Mouse (Mus musculus) cortical plate, adult 2 months (tissue): ENCODE measurements around the gene Ubl7. TPM values are rescaled to one million over a fixed set of nuclear protein-coding genes. Genes with fewer than 3 reads are reported as not detected.

Source experiments
- H3K27ac ChIP-seq: fragments of 200-500 bp; 2 replicates; pipeline ENCODE4 v1.5.1; 2012; ENCODE audit warnings: low read length, control low read depth, inconsistent platforms; ENCODE audit not compliant: insufficient read depth
- H3K4me1 ChIP-seq: fragments of 200-500 bp; 2 replicates; pipeline ENCODE4 v1.6.1; 2011; ENCODE audit warnings: low read length; ENCODE audit not compliant: control insufficient read depth, insufficient read depth
- H3K4me3 ChIP-seq: fragments of 200-500 bp; 2 replicates; pipeline ENCODE4 v1.5.1; 2011; ENCODE audit warnings: mild to moderate bottlenecking, low read length, control low read depth; ENCODE audit not compliant: insufficient read depth
- CTCF ChIP-seq: fragments of 200-500 bp; IDR thresholded peaks from 2 replicates; pipeline ENCODE4 v1.5.1; 2011; ENCODE audit warnings: mild to moderate bottlenecking, control low read depth, low read length; ENCODE audit not compliant: insufficient read depth; ENCODE audit errors: extremely low read depth
- POLR2A ChIP-seq: fragments of 200-500 bp; IDR thresholded peaks from 2 replicates; pipeline ENCODE4 v1.6.1; 2011; ENCODE audit warnings: mild to moderate bottlenecking, low read length, control low read depth; ENCODE audit not compliant: insufficient read depth; ENCODE audit errors: extremely low read depth
- polyA plus RNA-seq: library from polyadenylated mRNA; depleted of rRNA; stranded (reverse); fragments of >200 nt; gene quantifications from 2 replicates; pipeline ENCODE4 v1.2.3, GENCODE M21; 2012

Gene Ubl7
- polyA plus RNA-seq, 1 experiment: 144 TPM

- peaks cover 12% of the 10 kb centered on the region for H3K4me1 ChIP-seq
- no peak for TF ChIP-seq POLR2A
- TF ChIP-seq CTCF: no peak
- peak overlapping the region; percentile 49; the same call in 1 of the 2 replicates for H3K27ac ChIP-seq
- no peak overlapping the region; the same call in 1 of the 2 replicates for H3K4me3 ChIP-seq
Measured at GRCm38 (mm10) chr9:57938225-57939055, 27.7 kb downstream of the Ubl7 start.

DNA sequence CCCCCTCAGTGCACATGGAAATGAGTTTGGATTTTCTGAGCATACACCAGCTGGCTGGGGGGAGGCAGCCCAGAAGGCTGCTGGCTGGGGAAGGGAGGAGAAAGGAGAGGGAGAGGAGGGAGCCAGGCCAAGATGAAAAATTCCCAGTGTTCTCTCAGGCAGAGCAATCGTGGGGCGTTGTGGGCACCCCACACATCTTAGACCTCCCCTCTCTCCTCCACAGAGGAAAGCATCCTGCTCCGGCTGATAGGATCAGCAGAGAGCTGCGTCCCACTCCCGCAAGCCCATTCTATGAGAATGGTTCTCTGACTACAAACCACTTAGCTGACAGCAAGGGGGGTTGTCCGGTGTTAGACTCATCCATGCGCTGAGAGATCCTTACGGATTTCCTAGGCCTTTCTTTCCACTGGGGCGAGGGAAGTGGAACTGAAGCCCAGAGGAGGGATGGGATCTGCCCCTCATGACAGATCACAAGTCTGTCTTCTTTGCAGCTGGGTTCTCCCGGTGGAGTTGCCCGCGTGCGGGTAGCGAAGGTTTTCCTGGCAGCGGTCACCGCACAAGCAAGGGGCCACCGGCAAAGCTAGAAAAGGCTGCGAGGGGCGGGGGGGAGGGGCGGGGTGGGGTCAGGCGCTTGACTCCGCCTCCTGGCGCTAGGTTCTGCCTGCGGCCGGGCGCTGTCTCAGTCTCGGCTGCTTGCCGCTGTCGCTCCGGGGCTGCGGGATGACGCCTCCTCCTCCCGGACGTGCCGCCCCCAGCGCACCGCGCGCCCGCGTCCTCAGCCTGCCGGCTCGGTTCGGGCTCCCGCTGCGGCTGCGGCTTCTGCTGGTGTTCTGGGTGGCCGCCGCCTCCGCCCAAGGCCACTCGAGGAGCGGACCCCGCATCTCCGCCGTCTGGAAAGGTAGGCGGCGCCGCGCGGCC lies 28.9 kb downstream of the Ubl7 start, which contains the start of gene Sema7a:
Gene Sema7a (plus strand): TSS at position 682 of the 918 bp plus-strand sequence.
- peak; percentile 93 for TF ChIP-seq POLR2A
- no peak for TF ChIP-seq CTCF
- Histone ChIP-seq H3K27ac (peak within 1 kb of the TSS; percentile 98), H3K4me3 (peak within 1 kb of the TSS; percentile 98), H3K4me1 (peaks cover 12% of the 10 kb centered on the region)

- TF ChIP-seq POLR2A (no peak), CTCF (no peak)
- Histone ChIP-seq H3K4me1 (peaks cover 16% of the 10 kb centered on the region), H3K4me3 (peak overlapping the region; percentile 98), H3K27ac (peak overlapping the region; percentile 98)
Measured at GRCm38 (mm10) chr9:57940349-57940794, 29.6 kb downstream of the Ubl7 start.

GRCm38 (mm10) chr9:57940861-57941638 lies 30.3 kb downstream of the Ubl7 start:
- peak overlapping the region; percentile 98 for H3K4me3 ChIP-seq
- TF ChIP-seq CTCF: no peak
- TF ChIP-seq POLR2A: peak; percentile 44; the same call in 1 of the 2 replicates
- H3K27ac ChIP-seq: peak overlapping the region; percentile 82; the same call in 1 of the 2 replicates
- peaks cover 16% of the 10 kb centered on the region for H3K4me1 ChIP-seq

GRCm38 (mm10) chr9:57942039-57942438 lies 31.3 kb downstream of the Ubl7 start:
- peak overlapping the region; percentile 98 for H3K4me3 ChIP-seq
- H3K27ac ChIP-seq: peak overlapping the region; percentile 82
- TF ChIP-seq CTCF (no peak), POLR2A (no peak)
- peaks cover 23% of the 10 kb centered on the region for H3K4me1 ChIP-seq

GRCm38 (mm10) chr9:57943067-57943466 lies 32.3 kb downstream of the Ubl7 start:
- TF ChIP-seq POLR2A (no peak), CTCF (no peak)
- Histone ChIP-seq H3K4me1 (peaks cover 21% of the 10 kb centered on the region), H3K27ac (no peak overlapping the region), H3K4me3 (peak overlapping the region; percentile 98)

GRCm38 (mm10) chr9:57944572-57944971 lies 33.8 kb downstream of the Ubl7 start:
- H3K27ac ChIP-seq: peak overlapping the region; percentile 60; the same call in 1 of the 2 replicates
- TF ChIP-seq POLR2A: no peak
- peak; percentile 66 for TF ChIP-seq CTCF

DNA sequence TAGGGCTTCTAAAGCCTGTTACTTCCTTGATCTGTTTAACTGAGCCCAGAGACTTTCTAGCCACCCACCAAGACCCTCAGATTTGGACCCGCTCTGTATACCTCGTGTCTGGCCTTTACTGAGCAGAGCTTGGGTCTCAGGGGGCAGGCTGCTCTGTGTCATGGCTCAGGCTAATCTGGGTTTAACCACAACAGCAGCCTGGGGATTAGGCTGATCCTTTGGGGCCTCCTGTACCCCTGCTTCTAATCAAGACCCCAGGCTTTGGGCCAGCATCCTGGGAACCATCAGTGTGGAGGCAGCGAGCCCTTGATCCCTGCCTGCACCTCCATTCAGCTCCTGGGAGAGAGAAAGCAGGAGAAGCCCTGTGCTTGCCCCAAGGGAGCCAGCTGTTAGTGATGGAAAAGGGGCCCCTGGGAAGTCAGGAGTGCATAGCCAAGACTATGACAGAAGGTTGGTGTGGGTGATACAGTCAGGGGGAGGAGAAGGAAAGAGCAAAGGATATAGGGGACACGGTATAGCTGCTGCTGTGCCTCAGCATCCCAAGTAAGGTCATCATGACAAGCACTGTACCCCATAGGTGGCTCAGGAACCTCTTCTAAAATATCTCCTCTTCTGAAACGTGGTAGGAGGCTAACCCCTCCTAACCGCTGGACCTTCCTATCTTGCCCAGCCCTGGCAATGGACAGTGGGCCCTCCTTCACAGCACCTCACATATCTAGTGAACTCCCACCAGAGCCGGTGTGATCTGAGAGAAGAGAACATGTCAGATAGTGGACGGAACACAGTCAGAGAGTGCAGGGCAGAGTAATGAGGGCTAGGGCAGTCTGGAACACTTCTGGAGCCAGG lies 35.2 kb downstream of the Ubl7 start:
- TF ChIP-seq POLR2A: no peak
- TF ChIP-seq CTCF: no peak

More at GRCm38 (mm10) chr9:57944572-57944971, 33.8 kb downstream of the Ubl7 start:
- peaks cover 23% of the 10 kb centered on the region for H3K4me1 ChIP-seq
- H3K4me3 ChIP-seq: peak overlapping the region; percentile 1; the same call in 1 of the 2 replicates

More for the DNA sequence above, 35.2 kb downstream of the Ubl7 start:
- 0 out of 2 replicates have a peak overlapping the region, but pooled peaks have one; percentile 7 for H3K4me3 ChIP-seq
- peaks cover 29% of the 10 kb centered on the region for H3K4me1 ChIP-seq
- peak overlapping the region; percentile 60 for H3K27ac ChIP-seq
